Mouse (Mus musculus): ENCODE results near the gene Pir.

GRCm38 (mm10) chrX:164262286-164262685, 6.9 kb upstream of the Pir start:
- TF ChIP-seq GATA1 (IDR thresholded peaks at IDR 0.05; ENCODE audit: low read length): no peak
- no peak for TF ChIP-seq TAL1 (IDR thresholded peaks at IDR 0.05; ENCODE audit: low read length)
